Mouse (Mus musculus): ENCODE data around the gene Kctd15.
A peak's percentile ranks its signal among the peaks of the same experiment; 100 is the strongest.

The Kctd15 gene

GRCm38 (mm10) chr7:34667874-34668273 lies 11.3 kb upstream of the Kctd15 start:
- no peak for DNase-seq (ENCODE audit: low read depth in 2 of 2, low spot score in 2 of 2)

GRCm38 (mm10) chr7:34663145-34663544 lies 6.6 kb upstream of the Kctd15 start:
- DNase-seq (ENCODE audit: low read depth in 2 of 2, low spot score in 2 of 2) = no peak

- DNase-seq (ENCODE audit: low read depth in 2 of 2, low spot score in 2 of 2) = no peak
These were observed 5.7 kb upstream of the Kctd15 start for GRCm38 (mm10) chr7:34662227-34662626.

GRCm38 (mm10) chr7:34659386-34660085 lies 3.0 kb upstream of the Kctd15 start:
- DNase-seq (ENCODE audit: low read depth in 2 of 2, low spot score in 2 of 2) = no peak

GRCm38 (mm10) chr7:34655086-34655839 lies 1.3 kb downstream of the Kctd15 start:
- peak in 1 of 2 experiments; percentile 18 for DNase-seq (ENCODE audit: low read depth in 2 of 2, low spot score in 2 of 2)

- no peak for DNase-seq (ENCODE audit: low read depth in 2 of 2, low spot score in 2 of 2)
These were observed 2.0 kb downstream of the Kctd15 start for GRCm38 (mm10) chr7:34654441-34655085.

- no peak for DNase-seq (ENCODE audit: low read depth in 2 of 2, low spot score in 2 of 2)
These were observed 2.6 kb downstream of the Kctd15 start for GRCm38 (mm10) chr7:34653731-34654440.

- no peak for DNase-seq (ENCODE audit: low read depth in 2 of 2, low spot score in 2 of 2)
These were observed 3.6 kb downstream of the Kctd15 start for GRCm38 (mm10) chr7:34652751-34653502.

- DNase-seq (ENCODE audit: low read depth in 2 of 2, low spot score in 2 of 2) = no peak
These were observed 5.2 kb downstream of the Kctd15 start for GRCm38 (mm10) chr7:34651381-34651780.

- no peak for DNase-seq (ENCODE audit: low read depth in 2 of 2, low spot score in 2 of 2)
These were observed 9.5 kb downstream of the Kctd15 start for GRCm38 (mm10) chr7:34647052-34647451.

GRCm38 (mm10) chr7:34646144-34646795 lies 10.3 kb downstream of the Kctd15 start:
- DNase-seq (ENCODE audit: low read depth in 2 of 2, low spot score in 2 of 2) = no peak

- no peak for DNase-seq (ENCODE audit: low read depth in 2 of 2, low spot score in 2 of 2)
These were observed 10.9 kb downstream of the Kctd15 start for GRCm38 (mm10) chr7:34645623-34646022.

- no peak for DNase-seq (ENCODE audit: low read depth in 2 of 2, low spot score in 2 of 2)
These were observed 11.9 kb downstream of the Kctd15 start for GRCm38 (mm10) chr7:34644591-34644990.

GRCm38 (mm10) chr7:34643329-34643728 lies 13.2 kb downstream of the Kctd15 start:
- no peak for DNase-seq (ENCODE audit: low read depth in 2 of 2, low spot score in 2 of 2)

GRCm38 (mm10) chr7:34641968-34642367 lies 14.6 kb downstream of the Kctd15 start:
- no peak for DNase-seq (ENCODE audit: low read depth in 2 of 2, low spot score in 2 of 2)

GRCm38 (mm10) chr7:34639798-34640197 lies 16.7 kb downstream of the Kctd15 start:
- DNase-seq (ENCODE audit: low read depth in 2 of 2, low spot score in 2 of 2) = no peak

GRCm38 (mm10) chr7:34636661-34637060 lies 19.9 kb downstream of the Kctd15 start:
- DNase-seq (ENCODE audit: low read depth in 2 of 2, low spot score in 2 of 2) = no peak

- DNase-seq (ENCODE audit: low read depth in 2 of 2, low spot score in 2 of 2) = no peak
These were observed 23.4 kb downstream of the Kctd15 start for GRCm38 (mm10) chr7:34632966-34633742.
